Mouse (Mus musculus) lung, postnatal 10 days (tissue): Measurements from ENCODE around the gene Actl7a.

Source experiments
- DNase-seq: peaks from one replicate; pipeline ENCODE4 v3.0.0; 2021

Gene Actl7a

GRCm38 (mm10) chr4:56767861-56768284 is 24.7 kb downstream of the Actl7a start:
- DNase-seq, result peak; percentile 15

- peak; percentile 20 for DNase-seq
Observed at GRCm38 (mm10) chr4:56768913-56769312, 25.7 kb downstream of the Actl7a start.

DNA sequence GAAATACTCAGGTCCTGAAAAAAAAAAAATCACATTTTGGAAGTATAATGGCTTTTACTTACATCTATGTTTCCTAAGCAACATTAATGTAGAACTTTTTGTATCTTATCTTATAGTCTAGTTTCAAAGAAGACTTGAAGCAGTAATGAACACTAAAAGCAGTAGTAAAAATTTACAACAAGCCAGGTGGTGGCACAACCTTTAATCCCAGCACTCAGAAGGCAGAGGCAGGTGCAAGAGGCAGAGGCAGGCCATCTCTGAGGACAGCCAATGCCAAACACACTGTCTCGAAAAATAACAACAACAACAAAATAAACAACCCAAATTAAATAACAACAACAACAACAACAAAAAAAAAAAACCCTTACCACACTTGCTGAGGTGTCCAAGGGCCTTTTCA is 27.9 kb downstream of the Actl7a start:
- DNase-seq, result no peak

DNA sequence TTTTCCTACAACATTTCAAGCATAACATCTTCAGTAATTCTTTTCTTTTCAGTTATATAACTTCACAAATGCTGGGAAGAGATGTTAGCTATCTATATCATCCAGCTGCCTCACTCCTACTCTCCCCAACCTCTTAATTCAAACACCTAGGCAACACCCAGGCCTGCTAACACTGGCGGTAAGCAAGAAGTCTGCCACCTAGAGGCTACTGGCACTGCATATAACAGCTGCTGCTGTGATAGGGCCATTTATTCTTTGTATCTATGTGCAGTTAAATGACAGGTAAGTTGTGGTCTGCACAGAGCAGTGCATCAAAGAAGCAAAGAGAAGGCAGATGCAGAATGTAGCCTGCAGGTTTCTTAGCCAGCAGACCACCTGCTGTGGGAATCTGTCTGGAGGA is 48.2 kb downstream of the Actl7a start:
- no peak for DNase-seq
